Mouse (Mus musculus) G1E (cell line): ENCODE data around the gene Dnajc25.

Experiments
- CTCF ChIP-seq: IDR thresholded peaks from 2 replicates; pipeline ENCODE4 v1.5.1; 2012; ENCODE audit warnings: low read depth, low read length, inconsistent platforms, mixed read lengths
- GATA1 ChIP-seq: IDR thresholded peaks from 2 replicates; pipeline ENCODE4 v1.6.1; 2012; ENCODE audit warnings: borderline replicate concordance, low read length, inconsistent platforms, mixed read lengths
- GATA2 ChIP-seq: IDR thresholded peaks from 2 replicates; pipeline ENCODE4 v1.6.1; 2012; ENCODE audit warnings: low read depth, low read length, inconsistent platforms, borderline replicate concordance
- POLR2AphosphoS5 ChIP-seq: IDR thresholded peaks from 2 replicates; pipeline ENCODE4 v1.6.1; 2012; ENCODE audit warnings: low read depth, low read length, inconsistent platforms; ENCODE audit not compliant: insufficient replicate concordance

DNA sequence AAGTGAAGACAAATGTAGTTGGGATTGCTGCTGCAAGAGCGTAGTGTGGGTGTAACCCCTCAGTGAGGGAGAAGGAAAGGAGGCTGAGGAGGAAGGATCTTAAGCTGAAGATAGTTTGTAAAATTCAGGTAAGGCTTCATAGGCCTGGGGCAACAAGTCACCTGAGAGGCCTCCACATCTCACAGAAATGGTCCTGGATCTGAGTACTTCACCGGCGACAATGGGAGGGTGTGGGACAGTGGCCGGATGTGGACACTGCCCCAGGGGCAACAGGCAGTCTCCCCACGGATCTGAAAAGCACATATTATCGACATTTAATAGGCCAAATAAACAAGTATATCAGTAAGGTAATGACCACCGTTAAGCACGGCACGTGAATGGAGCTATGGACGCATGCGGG lies 42.2 kb upstream of the Dnajc25 start:
- TF ChIP-seq GATA2 (no peak), CTCF (no peak), GATA1 (no peak), POLR2AphosphoS5 (no peak)
